ENCODE assay signal across 10 mouse cellular contexts in the genomic region with DNA sequence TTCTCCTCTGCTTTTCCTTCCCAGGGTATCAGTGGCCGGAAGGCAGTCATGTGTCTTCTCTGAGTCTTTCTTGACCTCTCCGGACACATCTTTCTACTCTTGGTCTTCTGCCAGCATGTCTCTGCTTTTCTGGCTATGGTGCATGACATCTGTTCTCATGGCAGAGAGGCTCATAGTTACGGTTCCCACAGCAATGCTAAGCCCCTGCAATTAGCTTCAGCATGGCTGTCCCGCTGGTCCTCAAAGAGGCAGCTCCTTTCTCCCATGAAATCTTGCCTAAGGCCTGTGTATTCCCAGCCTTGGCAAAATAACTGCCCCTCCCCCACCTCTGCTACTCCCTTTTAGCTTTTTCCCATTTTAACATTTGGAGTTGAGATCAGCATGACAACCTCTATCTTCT.
A peak's percentile ranks its signal among the peaks of the same experiment; 100 is the strongest.
DNase-seq lines count a peak whose midpoint lies in the region; ATAC-seq and TF ChIP-seq lines count a peak whose summit lies in the region.
"Had no signal": no experiment of that assay in that cellular context is flagged by ENCODE, and none has a peak within 500 bp of the region (broad histone marks: within the 10 kb centered on the region; RNA-seq: fewer than 3 reads in every experiment).

No protein-coding gene starts in this region.

- ATAC-seq in kidney, embryonic 14.5 days (ENCODE audit: low FRiP score, low TSS enrichment) = no peak
- ATAC-seq in intestine, postnatal 0 days = no peak
- ATAC-seq in monocyte, adult 5-6 weeks (replicated peaks; ENCODE audit: insufficient number of reproducible peaks, low FRiP score, low TSS enrichment, poor library complexity, severe bottlenecking) = no peak

- no peak overlapping the region for H3K27ac ChIP-seq in kidney, embryonic 14.5 days (ENCODE audit: low read depth, low read length)
- no peak overlapping the region for H3K27ac ChIP-seq in intestine, postnatal 0 days (ENCODE audit: low read depth, low read length)

- H3K4me2 ChIP-seq in kidney, embryonic 14.5 days (replicated peaks; ENCODE audit: low read depth, low read length) = no peak overlapping the region
- H3K4me2 ChIP-seq in intestine, postnatal 0 days (replicated peaks; ENCODE audit: low read depth) = no peak overlapping the region

- no peak for TF ChIP-seq CTCF in intestine, postnatal 0 days (IDR thresholded peaks at IDR 0.05; ENCODE audit: low read depth)

- peak; percentile 14 for DNase-seq in kidney, adult 9 months
- peak; percentile 24 for DNase-seq in MN1 (ENCODE audit: low spot score)
- DNase-seq in ZHBTc4 (ENCODE audit: low read depth, low spot score) = peak; percentile 2
- peak; percentile 59 to 60 for DNase-seq in heart, adult 9 months (ENCODE audit: low spot score in 2 of 2)
- DNase-seq in ovary, postnatal 10 days (ENCODE audit: low spot score) = no peak

- H3K27me3 ChIP-seq in kidney, embryonic 14.5 days (ENCODE audit: control insufficient read depth, insufficient read depth, low read length) = no peaks in the 10 kb centered on the region
- no peaks in the 10 kb centered on the region for H3K27me3 ChIP-seq in intestine, postnatal 0 days (replicated peaks; ENCODE audit: control insufficient read depth, insufficient read depth, low read length)

- no peak overlapping the region for H3K9ac ChIP-seq in kidney, embryonic 14.5 days (ENCODE audit: low read depth, low read length)
- H3K9ac ChIP-seq in intestine, postnatal 0 days (ENCODE audit: low read depth, low read length) = no peak overlapping the region

- WGBS in kidney, embryonic 14.5 days = 78% methylated on average over 4 of the region's 4 CpGs
- 74% methylated on average over 4 of the region's 4 CpGs for WGBS in intestine, postnatal 0 days

- H3K36me3 ChIP-seq in kidney, embryonic 14.5 days (ENCODE audit: control insufficient read depth, insufficient read depth, low read length) = no peaks in the 10 kb centered on the region
- H3K36me3 ChIP-seq in intestine, postnatal 0 days (ENCODE audit: control insufficient read depth, insufficient read depth) = no peaks in the 10 kb centered on the region
- H3K36me3 ChIP-seq: G1E had no signal

- no peaks in the 10 kb centered on the region for H3K9me3 ChIP-seq in kidney, embryonic 14.5 days (ENCODE audit: control insufficient read depth, low read length)
- H3K9me3 ChIP-seq in intestine, postnatal 0 days (ENCODE audit: control insufficient read depth) = no peaks in the 10 kb centered on the region

- no peaks in the 10 kb centered on the region for H3K4me1 ChIP-seq in kidney, embryonic 14.5 days (ENCODE audit: control insufficient read depth, insufficient read depth, low read length)
- H3K4me1 ChIP-seq in intestine, postnatal 0 days (replicated peaks; ENCODE audit: control insufficient read depth, insufficient read depth, low read length) = no peaks in the 10 kb centered on the region

- H3K4me3 ChIP-seq in kidney, embryonic 14.5 days (ENCODE audit: low read length) = no peak overlapping the region
- no peak overlapping the region for H3K4me3 ChIP-seq in intestine, postnatal 0 days (ENCODE audit: low read depth, low read length)
- H3K4me3 ChIP-seq: erythroblast, embryonic 14.5 days had no signal
